Mouse (Mus musculus): Measurements from ENCODE around the gene Itsn1. TPM values are rescaled to one million over a fixed set of nuclear protein-coding genes. Genes with fewer than 3 reads are reported as not detected.

Itsn1 gene
- polyA plus RNA-seq, 1 experiment = 20.5 TPM

DNA sequence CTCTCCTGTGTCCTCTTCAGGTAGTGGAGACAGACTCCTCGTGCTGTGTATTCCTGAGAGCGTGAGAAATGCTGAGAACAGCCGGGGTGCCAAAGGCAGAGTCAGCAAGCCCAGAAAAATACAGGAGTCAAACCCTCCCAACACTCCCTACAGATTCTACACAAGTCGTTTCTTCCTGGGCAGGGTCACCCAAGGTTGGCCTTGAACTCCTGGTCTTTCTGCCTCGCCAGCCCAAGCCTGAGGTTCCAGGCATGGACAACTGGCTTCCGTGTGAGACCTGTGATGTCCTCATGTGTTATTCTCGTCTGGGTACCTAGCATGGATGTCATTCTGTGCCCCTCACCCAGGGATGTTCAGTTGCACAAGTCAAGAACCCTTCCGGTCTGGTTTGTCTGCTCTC lies 193.9 kb downstream of the Itsn1 start:
- Histone ChIP-seq H3K27me3 (replicated peaks; ENCODE audit: control insufficient read depth, insufficient read depth, low read length) (no peaks in the 10 kb centered on the region), H3K36me3 (ENCODE audit: control insufficient read depth, insufficient read depth, low read length) (peaks cover 8% of the 10 kb centered on the region), H3K27ac (ENCODE audit: insufficient read depth, low read depth, low read length) (no peak overlapping the region), H3K4me1 (ENCODE audit: control insufficient read depth, insufficient read depth, low read length) (no peaks in the 10 kb centered on the region; the same call in 1 of the 2 replicates), H3K4me3 (ENCODE audit: insufficient read depth, low read depth, low read length) (no peak overlapping the region)
- TF ChIP-seq POLR2A (IDR thresholded peaks at IDR 0.05; ENCODE audit: low read depth, low read length) (no peak), CTCF (conservative IDR thresholded peaks at IDR 0.05; ENCODE audit: insufficient read depth, insufficient read length, low read depth, low read length) (no peak)
- DNase-seq = no peak
- WGBS = 65% methylated on average over 8 of the region's 8 CpGs

DNA sequence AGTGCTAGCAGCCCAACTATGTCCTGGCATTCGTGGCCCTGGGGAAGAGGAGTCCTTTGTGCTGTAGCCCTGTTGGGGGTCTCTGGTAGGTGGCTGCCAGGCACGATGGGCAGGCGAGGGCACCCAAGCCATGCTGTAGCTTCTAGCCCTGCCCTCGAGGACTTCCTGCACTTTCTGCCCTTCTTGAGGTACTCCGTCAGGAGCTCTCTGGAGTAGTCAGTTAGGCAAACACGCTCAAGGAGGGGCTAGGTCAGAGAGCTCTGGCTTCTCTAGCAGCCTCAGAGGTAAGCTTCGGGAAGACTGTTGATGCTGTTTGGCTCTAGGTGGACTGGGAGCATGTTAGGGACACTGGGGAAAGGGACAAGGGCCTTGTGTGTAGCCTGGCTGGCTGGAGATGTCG lies 195.3 kb downstream of the Itsn1 start:
- TF ChIP-seq POLR2A (IDR thresholded peaks at IDR 0.05; ENCODE audit: low read depth, low read length) = no peak
- no peak for TF ChIP-seq CTCF (conservative IDR thresholded peaks at IDR 0.05; ENCODE audit: insufficient read depth, insufficient read length, low read depth, low read length)
- no peak overlapping the region for H3K4me3 ChIP-seq (ENCODE audit: insufficient read depth, low read depth, low read length)
- H3K27ac ChIP-seq (ENCODE audit: insufficient read depth, low read depth, low read length) = no peak overlapping the region
- peaks cover 9% of the 10 kb centered on the region for H3K36me3 ChIP-seq (ENCODE audit: control insufficient read depth, insufficient read depth, low read length)
- no peaks in the 10 kb centered on the region for H3K27me3 ChIP-seq (replicated peaks; ENCODE audit: control insufficient read depth, insufficient read depth, low read length)
- WGBS = 86% methylated on average over 8 of the region's 8 CpGs
- no peak for DNase-seq
- no peaks in the 10 kb centered on the region; the same call in 1 of the 2 replicates for H3K4me1 ChIP-seq (ENCODE audit: control insufficient read depth, insufficient read depth, low read length)

DNA sequence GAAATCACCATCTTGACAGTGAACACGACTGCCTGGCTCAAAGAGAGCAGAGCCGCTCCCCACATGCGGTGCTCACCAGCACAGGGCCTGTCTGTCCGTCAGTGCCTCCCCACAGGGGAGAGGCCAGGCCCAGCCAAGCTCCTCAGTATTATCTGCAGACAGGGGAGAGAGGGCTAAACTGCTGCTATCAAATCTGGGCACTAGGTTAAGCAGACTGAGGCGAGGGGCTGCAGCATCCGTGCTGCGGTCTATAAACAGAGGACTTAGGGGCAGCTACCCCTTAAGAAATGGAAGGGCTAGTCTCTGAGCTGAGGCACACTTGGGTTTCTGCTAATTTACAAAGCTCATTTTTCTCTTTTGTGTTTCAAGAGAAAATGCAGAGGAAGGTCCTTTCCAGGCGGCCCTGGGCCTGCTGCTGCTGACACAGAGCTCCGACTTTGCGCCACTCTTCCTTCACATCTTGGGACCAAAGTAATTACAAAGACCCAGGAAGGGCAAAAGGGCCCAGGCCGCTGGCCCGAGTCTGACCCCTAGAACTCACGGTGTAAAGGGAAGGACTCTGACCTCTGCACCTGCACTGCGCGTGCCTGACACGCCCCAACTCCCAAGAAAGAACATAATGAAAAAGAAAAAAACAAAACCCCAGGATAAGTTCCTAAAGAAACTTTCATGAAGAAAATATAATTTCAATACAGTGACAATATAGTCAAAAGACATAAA lies 199.0 kb downstream of the Itsn1 start:
- no peak overlapping the region for H3K27ac ChIP-seq (ENCODE audit: insufficient read depth, low read depth, low read length)
- no peak overlapping the region for H3K4me3 ChIP-seq (ENCODE audit: insufficient read depth, low read depth, low read length)
- H3K27me3 ChIP-seq (replicated peaks; ENCODE audit: control insufficient read depth, insufficient read depth, low read length) = no peaks in the 10 kb centered on the region
- TF ChIP-seq CTCF (conservative IDR thresholded peaks at IDR 0.05; ENCODE audit: insufficient read depth, insufficient read length, low read depth, low read length) (no peak), POLR2A (IDR thresholded peaks at IDR 0.05; ENCODE audit: low read depth, low read length) (no peak)
- H3K4me1 ChIP-seq (ENCODE audit: control insufficient read depth, insufficient read depth, low read length) = no peaks in the 10 kb centered on the region; the same call in 1 of the 2 replicates
- peaks cover 9% of the 10 kb centered on the region for H3K36me3 ChIP-seq (ENCODE audit: control insufficient read depth, insufficient read depth, low read length)
- peak; percentile 80 for DNase-seq
- WGBS = 68% methylated on average over 16 of the region's 16 CpGs

DNA sequence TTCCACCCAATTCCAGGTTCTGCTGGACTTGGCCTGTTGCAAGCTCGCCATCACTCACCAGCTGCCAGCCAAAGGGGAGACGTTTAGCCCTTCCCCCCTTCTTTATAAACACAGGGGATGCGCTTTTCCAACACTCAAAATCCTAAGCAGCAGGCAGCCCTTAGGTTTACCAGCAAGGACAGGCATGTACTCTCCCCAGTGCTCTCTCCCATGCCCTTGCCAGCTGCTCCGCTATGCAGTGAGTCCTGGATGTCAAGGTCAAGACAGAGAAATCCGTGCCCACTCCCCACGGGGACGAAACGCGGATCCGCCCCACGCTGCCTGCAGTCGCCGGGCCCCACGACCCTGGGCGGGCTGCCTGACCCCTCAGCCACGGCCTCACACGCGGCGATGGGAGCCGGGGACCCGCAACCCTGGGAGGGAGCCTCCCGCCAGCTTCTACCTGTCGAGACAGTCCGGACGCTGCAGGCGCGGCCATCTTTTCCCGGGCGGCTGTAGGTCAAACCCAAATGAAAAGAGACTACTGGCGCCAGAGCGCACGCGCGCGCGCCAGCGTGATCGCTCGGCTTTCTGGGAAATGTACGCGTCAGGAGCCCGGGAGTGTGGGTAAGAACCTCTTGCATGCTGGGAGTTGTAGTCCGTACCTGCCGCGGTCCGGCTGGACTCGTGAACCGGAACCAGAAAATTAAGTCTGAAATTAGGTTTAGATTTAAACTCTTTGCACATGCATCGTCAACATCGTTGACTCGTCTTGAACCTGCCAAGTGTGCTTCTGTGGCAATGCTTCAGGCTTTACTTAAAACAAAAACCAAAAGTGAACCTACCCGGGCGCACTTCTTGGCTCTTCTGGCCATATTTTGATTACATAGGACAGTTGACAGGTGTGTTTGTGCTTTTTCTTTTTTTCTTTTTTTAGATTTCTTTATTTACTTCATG lies 202.3 kb downstream of the Itsn1 start:
- H3K36me3 ChIP-seq (ENCODE audit: control insufficient read depth, insufficient read depth, low read length) = peaks cover 4% of the 10 kb centered on the region
- no peaks in the 10 kb centered on the region for H3K27me3 ChIP-seq (replicated peaks; ENCODE audit: control insufficient read depth, insufficient read depth, low read length)
- WGBS = under 1% methylated on average over 53 of the region's 53 CpGs
- no peak for TF ChIP-seq CTCF (conservative IDR thresholded peaks at IDR 0.05; ENCODE audit: insufficient read depth, insufficient read length, low read depth, low read length)
- TF ChIP-seq POLR2A (IDR thresholded peaks at IDR 0.05; ENCODE audit: low read depth, low read length) = peak; percentile 57
- DNase-seq = peak; percentile 97
- peak overlapping the region; percentile 95 for H3K27ac ChIP-seq (ENCODE audit: insufficient read depth, low read depth, low read length)
- peak overlapping the region; percentile 95 for H3K4me3 ChIP-seq (ENCODE audit: insufficient read depth, low read depth, low read length)
- H3K4me1 ChIP-seq (ENCODE audit: control insufficient read depth, insufficient read depth, low read length) = peaks cover 4% of the 10 kb centered on the region; the same call in 1 of the 2 replicates

DNA sequence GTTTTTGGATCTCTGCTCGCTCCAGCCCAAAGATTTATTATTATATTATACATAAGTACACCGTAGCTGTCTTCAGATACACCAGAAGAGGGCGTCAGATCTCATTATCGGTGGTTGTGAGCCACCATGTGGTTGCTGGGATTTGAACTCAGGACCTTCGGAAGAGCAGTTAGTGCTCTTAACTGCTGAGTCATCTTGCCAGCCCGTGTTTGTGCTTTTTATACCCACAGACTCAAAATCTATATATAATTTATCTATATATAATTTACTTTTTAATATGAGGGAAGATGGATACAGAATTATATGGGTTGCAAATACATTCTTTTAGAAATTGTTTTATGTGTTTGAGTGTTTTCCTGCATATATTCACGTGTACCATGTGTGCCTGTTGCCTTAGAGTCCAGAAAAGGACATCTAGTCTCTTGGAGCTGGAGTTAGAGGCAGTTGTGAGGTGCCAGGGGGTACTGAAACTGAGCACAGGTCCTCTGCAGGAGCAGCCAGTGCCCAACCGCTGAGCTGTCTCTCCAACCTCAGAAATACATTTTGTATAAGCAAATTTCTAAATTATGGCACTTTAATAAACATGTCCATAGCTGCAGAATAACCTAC lies 203.1 kb downstream of the Itsn1 start:
- WGBS = 53% methylated on average over 8 of the region's 8 CpGs
- H3K27me3 ChIP-seq (replicated peaks; ENCODE audit: control insufficient read depth, insufficient read depth, low read length) = no peaks in the 10 kb centered on the region
- no peak for DNase-seq
- peaks cover 3% of the 10 kb centered on the region for H3K36me3 ChIP-seq (ENCODE audit: control insufficient read depth, insufficient read depth, low read length)
- peaks cover 4% of the 10 kb centered on the region; the same call in 1 of the 2 replicates for H3K4me1 ChIP-seq (ENCODE audit: control insufficient read depth, insufficient read depth, low read length)
- no peak overlapping the region for H3K4me3 ChIP-seq (ENCODE audit: insufficient read depth, low read depth, low read length)
- TF ChIP-seq CTCF (conservative IDR thresholded peaks at IDR 0.05; ENCODE audit: insufficient read depth, insufficient read length, low read depth, low read length) (no peak), POLR2A (IDR thresholded peaks at IDR 0.05; ENCODE audit: low read depth, low read length) (no peak)
- no peak overlapping the region for H3K27ac ChIP-seq (ENCODE audit: insufficient read depth, low read depth, low read length)

DNA sequence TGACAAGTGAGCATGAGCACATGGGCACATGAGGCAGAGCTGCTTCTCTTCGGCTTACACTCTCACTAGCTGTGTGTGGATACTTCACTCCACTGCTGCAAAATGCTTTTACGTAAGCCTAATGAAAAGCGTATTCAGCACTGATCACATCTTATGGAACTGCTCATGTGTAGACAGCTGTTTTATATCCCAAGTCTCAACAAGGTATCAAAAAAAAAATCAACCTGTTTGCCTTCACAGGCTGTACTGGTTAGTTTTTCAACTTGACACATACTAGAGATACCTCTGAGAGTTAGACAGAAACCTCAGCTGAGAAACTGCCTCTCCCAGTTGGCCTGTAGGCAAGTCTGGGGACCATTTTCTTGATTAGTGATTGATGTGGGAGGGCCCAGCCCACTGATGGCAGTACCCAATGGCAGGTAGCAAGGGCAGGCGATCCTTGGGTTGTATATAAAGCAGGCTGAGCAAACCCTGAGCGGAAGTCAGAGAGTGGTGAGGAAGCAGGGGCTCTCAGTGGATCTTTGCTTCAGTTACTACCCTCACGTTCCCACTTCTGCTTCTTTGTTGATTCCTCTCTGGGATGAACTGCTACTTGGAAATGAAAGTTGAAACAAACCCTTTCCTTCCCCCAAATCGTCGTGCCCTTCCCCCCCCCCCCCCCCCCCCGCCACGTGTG lies 203.9 kb downstream of the Itsn1 start:
- Histone ChIP-seq H3K36me3 (ENCODE audit: control insufficient read depth, insufficient read depth, low read length) (peaks cover under 1% of the 10 kb centered on the region), H3K4me3 (ENCODE audit: insufficient read depth, low read depth, low read length) (no peak overlapping the region), H3K4me1 (ENCODE audit: control insufficient read depth, insufficient read depth, low read length) (peaks cover 4% of the 10 kb centered on the region; the same call in 1 of the 2 replicates), H3K27ac (ENCODE audit: insufficient read depth, low read depth, low read length) (no peak overlapping the region), H3K27me3 (replicated peaks; ENCODE audit: control insufficient read depth, insufficient read depth, low read length) (no peaks in the 10 kb centered on the region)
- 54% methylated on average over 10 of the region's 10 CpGs for WGBS
- TF ChIP-seq POLR2A (IDR thresholded peaks at IDR 0.05; ENCODE audit: low read depth, low read length) = no peak
- TF ChIP-seq CTCF (conservative IDR thresholded peaks at IDR 0.05; ENCODE audit: insufficient read depth, insufficient read length, low read depth, low read length) = no peak
- no peak for DNase-seq
